Mouse (Mus musculus): ENCODE data around the gene Ptprr. TPM values are rescaled to one million over a fixed set of nuclear protein-coding genes. Genes with fewer than 3 reads are reported as not detected.

Ptprr gene
- total and polyA plus RNA-seq, 2 experiments from 2014 or later, result 23.8 to 25.1 TPM

DNA sequence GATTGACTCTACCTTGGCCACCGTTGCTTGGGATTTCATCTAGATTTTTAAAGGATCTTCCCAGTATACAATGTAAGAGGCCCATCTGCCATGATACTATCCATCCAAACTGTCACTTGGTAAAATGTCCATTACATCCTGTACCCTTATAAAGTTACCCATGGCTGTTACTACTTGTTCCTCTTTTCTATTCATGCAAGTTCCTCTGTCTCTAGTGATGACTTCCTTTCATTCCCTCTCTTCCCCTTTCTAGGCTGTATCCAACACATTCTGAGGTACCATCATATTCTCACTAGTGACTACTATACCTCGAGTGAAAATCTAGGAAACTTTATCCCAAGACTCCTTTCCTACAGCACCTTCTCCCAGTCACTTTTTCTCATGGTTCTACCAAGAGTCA lies 173.7 kb downstream of the Ptprr start:
- Histone ChIP-seq H3K4me1 (ENCODE audit: insufficient read depth, low read length) (no peaks in the 10 kb centered on the region), H3K27ac (ENCODE audit: low read depth, low read length) (no peak overlapping the region), H3K9me3 (ENCODE audit: low read length) (no peaks in the 10 kb centered on the region), H3K9ac (replicated peaks; ENCODE audit: low read length, poor library complexity, severe bottlenecking) (no peak overlapping the region), H3K4me2 (ENCODE audit: low read depth, low read length, poor library complexity, severe bottlenecking) (no peak overlapping the region), H3K27me3 (ENCODE audit: insufficient read depth, low read length) (no peaks in the 10 kb centered on the region), H3K36me3 (ENCODE audit: insufficient read depth, low read length) (no peaks in the 10 kb centered on the region), H3K4me3 (ENCODE audit: low read depth, low read length) (no peak overlapping the region)
- no peak for ATAC-seq (ENCODE audit: low FRiP score)
- TF ChIP-seq CTCF (IDR thresholded peaks at IDR 0.05), result no peak
- no peak for DNase-seq (ENCODE audit: low spot score)
- 80% methylated on average over 2 of the region's 2 CpGs for WGBS

DNA sequence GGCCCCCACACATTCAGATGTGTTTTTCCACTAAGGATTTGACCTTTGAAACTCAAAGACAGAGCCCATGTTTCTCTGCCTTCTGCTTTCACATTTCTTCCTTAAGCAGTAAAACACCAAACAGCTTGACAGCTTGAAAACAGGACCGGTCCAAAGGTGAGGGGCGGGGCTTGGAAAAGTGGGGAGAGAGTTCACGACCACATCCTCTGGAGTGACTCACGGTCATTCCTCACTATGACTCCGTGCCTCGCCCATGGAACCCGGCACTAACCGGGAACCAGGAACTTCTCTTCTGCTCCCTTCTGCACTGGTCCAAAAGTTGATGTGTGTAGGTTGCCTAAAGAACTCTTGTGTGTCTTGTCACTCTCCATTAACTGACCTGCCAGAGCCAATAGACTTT lies 174.3 kb downstream of the Ptprr start:
- no peak for TF ChIP-seq CTCF (IDR thresholded peaks at IDR 0.05)
- ATAC-seq (ENCODE audit: low FRiP score), result no peak
- no peak overlapping the region for H3K4me3 ChIP-seq (ENCODE audit: low read depth, low read length)
- no peaks in the 10 kb centered on the region for H3K9me3 ChIP-seq (ENCODE audit: low read length)
- DNase-seq (ENCODE audit: low spot score), result no peak
- no peaks in the 10 kb centered on the region for H3K36me3 ChIP-seq (ENCODE audit: insufficient read depth, low read length)
- no peak overlapping the region for H3K9ac ChIP-seq (replicated peaks; ENCODE audit: low read length, poor library complexity, severe bottlenecking)
- no peaks in the 10 kb centered on the region for H3K4me1 ChIP-seq (ENCODE audit: insufficient read depth, low read length)
- 88% methylated on average over 8 of the region's 8 CpGs for WGBS
- no peak overlapping the region for H3K4me2 ChIP-seq (ENCODE audit: low read depth, low read length, poor library complexity, severe bottlenecking)
- no peaks in the 10 kb centered on the region for H3K27me3 ChIP-seq (ENCODE audit: insufficient read depth, low read length)
- no peak overlapping the region for H3K27ac ChIP-seq (ENCODE audit: low read depth, low read length)

DNA sequence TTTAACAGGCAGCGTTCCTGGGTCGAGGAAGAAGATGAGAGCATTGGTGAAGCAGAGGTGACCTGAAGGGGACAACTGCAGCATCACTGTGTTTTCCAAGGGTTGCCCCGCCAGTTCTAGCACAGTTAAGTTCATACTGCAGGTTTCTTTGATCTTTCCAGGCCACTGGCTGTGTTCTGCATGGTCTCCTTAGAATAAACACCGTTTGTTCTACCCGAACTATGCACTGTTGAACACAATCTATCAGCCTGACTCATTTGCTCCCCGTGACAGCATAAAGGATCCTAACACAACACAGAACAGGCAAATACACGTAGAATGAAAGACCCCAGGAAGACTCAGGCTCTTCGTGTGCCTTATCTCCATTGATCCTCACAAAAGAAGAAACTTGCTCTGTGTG lies 176.4 kb downstream of the Ptprr start:
- H3K4me3 ChIP-seq (ENCODE audit: low read depth, low read length), result no peak overlapping the region
- H3K4me2 ChIP-seq (ENCODE audit: low read depth, low read length, poor library complexity, severe bottlenecking), result no peak overlapping the region
- no peaks in the 10 kb centered on the region for H3K9me3 ChIP-seq (ENCODE audit: low read length)
- WGBS, result 50% methylated on average over 8 of the region's 8 CpGs
- TF ChIP-seq CTCF (IDR thresholded peaks at IDR 0.05), result no peak
- H3K9ac ChIP-seq (replicated peaks; ENCODE audit: low read length, poor library complexity, severe bottlenecking), result no peak overlapping the region
- ATAC-seq (ENCODE audit: low FRiP score) (no peak), DNase-seq (ENCODE audit: low spot score) (no peak)
- H3K4me1 ChIP-seq (ENCODE audit: insufficient read depth, low read length), result no peaks in the 10 kb centered on the region
- H3K27me3 ChIP-seq (ENCODE audit: insufficient read depth, low read length), result no peaks in the 10 kb centered on the region
- no peak overlapping the region for H3K27ac ChIP-seq (ENCODE audit: low read depth, low read length)
- no peaks in the 10 kb centered on the region for H3K36me3 ChIP-seq (ENCODE audit: insufficient read depth, low read length)

DNA sequence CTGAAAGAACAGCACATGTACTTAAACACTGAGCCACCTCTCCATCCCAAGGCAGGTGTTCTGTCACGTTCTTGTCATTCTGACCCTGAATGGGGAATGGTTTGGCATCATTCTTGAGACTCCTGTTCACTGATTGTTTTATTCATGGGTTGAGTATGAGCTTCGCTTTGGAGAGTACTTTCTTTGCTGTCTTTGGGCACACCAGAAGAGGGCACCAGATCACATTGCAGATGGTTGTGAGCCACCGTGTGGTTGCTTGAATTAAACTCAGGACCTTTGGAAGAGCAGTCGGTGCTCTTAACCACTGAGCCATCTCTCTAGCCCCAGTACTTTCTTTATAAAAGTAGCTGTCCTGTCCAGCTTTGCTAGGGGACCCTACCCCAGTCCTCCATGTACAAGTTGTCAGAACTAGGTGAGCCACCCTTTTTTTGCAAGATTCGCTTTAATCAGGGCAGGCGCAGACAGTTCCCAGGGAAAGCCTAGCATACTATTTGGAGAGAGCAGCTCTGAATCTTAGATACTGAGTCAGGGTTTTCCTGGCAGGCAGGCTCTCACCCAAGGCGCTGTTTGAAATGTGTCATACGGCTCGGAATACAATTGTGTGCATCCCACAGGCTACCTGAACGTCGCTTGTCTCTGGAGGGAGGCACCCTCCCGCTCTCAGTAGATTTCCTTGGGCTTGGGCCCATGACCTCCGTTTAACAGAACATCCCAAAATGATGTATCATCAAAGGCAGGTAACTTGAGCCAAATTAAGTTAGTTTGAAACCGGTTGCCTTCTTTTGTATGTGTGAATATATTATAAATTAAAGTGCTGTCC lies 178.8 kb downstream of the Ptprr start:
- Histone ChIP-seq H3K27me3 (ENCODE audit: insufficient read depth, low read length) (no peaks in the 10 kb centered on the region), H3K4me2 (ENCODE audit: low read depth, low read length, poor library complexity, severe bottlenecking) (peak overlapping the region; percentile 20), H3K4me3 (ENCODE audit: low read depth, low read length) (no peak overlapping the region), H3K36me3 (ENCODE audit: insufficient read depth, low read length) (no peaks in the 10 kb centered on the region), H3K9ac (replicated peaks; ENCODE audit: low read length, poor library complexity, severe bottlenecking) (no peak overlapping the region), H3K27ac (ENCODE audit: low read depth, low read length) (no peak overlapping the region), H3K4me1 (ENCODE audit: insufficient read depth, low read length) (no peaks in the 10 kb centered on the region), H3K9me3 (ENCODE audit: low read length) (no peaks in the 10 kb centered on the region)
- DNase-seq (ENCODE audit: low spot score), result peak; percentile 36
- WGBS, result 20% methylated on average over 14 of the region's 14 CpGs
- peak; percentile 75 for TF ChIP-seq CTCF (IDR thresholded peaks at IDR 0.05)
- peak; percentile 33; the same call in 1 of the 2 replicates for ATAC-seq (ENCODE audit: low FRiP score)

DNA sequence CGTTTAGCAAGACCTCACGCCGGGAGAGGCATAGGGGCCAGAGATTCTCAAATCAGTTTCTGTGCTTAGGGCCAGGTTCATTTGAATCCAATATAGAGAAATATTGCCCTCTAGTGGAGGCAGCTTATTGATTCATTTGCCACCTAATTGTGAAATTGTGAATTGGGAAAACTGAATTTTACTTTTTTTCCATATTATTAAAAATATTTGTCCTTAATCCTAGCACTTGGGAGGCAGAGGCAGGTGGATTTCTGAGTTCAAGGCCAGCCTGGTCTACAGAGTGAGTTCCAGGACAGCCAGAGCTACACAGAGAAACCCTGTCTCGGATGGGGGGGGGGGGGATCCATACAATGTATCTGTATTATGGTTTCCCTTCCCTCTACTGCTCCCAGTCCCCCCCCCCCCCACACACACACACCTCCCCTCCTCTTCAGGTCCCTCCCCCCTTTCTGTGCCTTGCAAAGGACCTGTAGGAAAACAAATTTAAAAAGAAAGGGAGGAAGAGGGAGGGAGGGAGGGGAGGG lies 179.5 kb downstream of the Ptprr start:
- TF ChIP-seq CTCF (IDR thresholded peaks at IDR 0.05), result peak; percentile 83
- no peaks in the 10 kb centered on the region for H3K27me3 ChIP-seq (ENCODE audit: insufficient read depth, low read length)
- 2% methylated on average over 3 of the region's 4 CpGs for WGBS
- H3K27ac ChIP-seq (ENCODE audit: low read depth, low read length), result no peak overlapping the region
- peak overlapping the region; percentile 20 for H3K4me2 ChIP-seq (ENCODE audit: low read depth, low read length, poor library complexity, severe bottlenecking)
- ATAC-seq (ENCODE audit: low FRiP score) (0 out of 2 replicates have a peak, but pooled peaks have one; percentile 39), DNase-seq (ENCODE audit: low spot score) (peak; percentile 84)
- H3K4me3 ChIP-seq (ENCODE audit: low read depth, low read length), result no peak overlapping the region
- H3K9me3 ChIP-seq (ENCODE audit: low read length), result no peaks in the 10 kb centered on the region
- H3K4me1 ChIP-seq (ENCODE audit: insufficient read depth, low read length), result no peaks in the 10 kb centered on the region
- no peak overlapping the region for H3K9ac ChIP-seq (replicated peaks; ENCODE audit: low read length, poor library complexity, severe bottlenecking)
- H3K36me3 ChIP-seq (ENCODE audit: insufficient read depth, low read length), result no peaks in the 10 kb centered on the region

DNA sequence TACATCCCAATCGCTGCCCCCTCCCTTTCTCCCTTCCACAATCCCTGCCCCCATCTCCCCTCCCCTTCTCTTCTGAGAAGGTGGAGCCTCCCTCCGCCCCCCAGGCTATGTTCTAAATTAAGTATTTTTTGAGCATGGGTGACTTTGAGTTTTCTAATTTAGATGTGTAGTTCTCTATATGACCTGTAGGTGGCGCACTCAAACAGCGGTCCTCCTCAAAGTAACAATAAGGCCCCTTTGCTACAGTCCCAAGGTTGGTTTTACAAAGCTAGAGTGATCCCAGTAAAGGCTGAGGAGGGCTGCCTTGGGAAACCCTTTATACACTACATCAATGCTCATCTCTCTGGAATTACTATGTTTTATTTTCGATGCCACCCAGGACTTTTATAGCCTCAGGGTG lies 181.0 kb downstream of the Ptprr start:
- no peaks in the 10 kb centered on the region for H3K9me3 ChIP-seq (ENCODE audit: low read length)
- no peaks in the 10 kb centered on the region for H3K4me1 ChIP-seq (ENCODE audit: insufficient read depth, low read length)
- H3K4me2 ChIP-seq (ENCODE audit: low read depth, low read length, poor library complexity, severe bottlenecking), result no peak overlapping the region
- WGBS, result 18% methylated on average over 5 of the region's 5 CpGs
- no peaks in the 10 kb centered on the region for H3K27me3 ChIP-seq (ENCODE audit: insufficient read depth, low read length)
- DNase-seq (ENCODE audit: low spot score) (peak; percentile 54), ATAC-seq (ENCODE audit: low FRiP score) (no peak)
- no peak overlapping the region for H3K27ac ChIP-seq (ENCODE audit: low read depth, low read length)
- H3K9ac ChIP-seq (replicated peaks; ENCODE audit: low read length, poor library complexity, severe bottlenecking), result no peak overlapping the region
- H3K4me3 ChIP-seq (ENCODE audit: low read depth, low read length), result no peak overlapping the region
- peak; percentile 84 for TF ChIP-seq CTCF (IDR thresholded peaks at IDR 0.05)
- no peaks in the 10 kb centered on the region for H3K36me3 ChIP-seq (ENCODE audit: insufficient read depth, low read length)

All from midbrain, postnatal 0 days (tissue).